Mouse (Mus musculus): ENCODE measurements around the gene Pappa. TPM values are rescaled to one million over a fixed set of nuclear protein-coding genes. Genes with fewer than 3 reads are reported as not detected.

The Pappa gene
- total and polyA plus RNA-seq, 3 experiments, result not detected

- no peak overlapping the region for H3K4me3 ChIP-seq (replicated peaks in 1 of 3; ENCODE audit: low read depth in 2 of 3, low read length in 2 of 3, poor library complexity in 1 of 3)
- dilution Hi-C loops (cut with MboI; ENCODE audit: extremely low pct_ligation_motif_present, extremely low pct_unique_long_range_greater_than_20kb, low sequenced_read_pairs), result no loop called here
These were observed 119.3 kb downstream of the Pappa start for GRCm38 (mm10) chr4:65243245-65243644.

GRCm38 (mm10) chr4:65245015-65245414 lies 121.0 kb downstream of the Pappa start:
- Histone ChIP-seq H3K4me2 (ENCODE audit: insufficient read depth, low read depth, poor library complexity, severe bottlenecking) (no peak overlapping the region), H3K9ac (ENCODE audit: insufficient read depth, low read depth) (no peak overlapping the region), H3K27me3 (replicated peaks) (no peaks in the 10 kb centered on the region), H3K4me1 (ENCODE audit: control insufficient read depth in 1 of 2, insufficient read depth in 2 of 2) (no peaks in the 10 kb centered on the region), H3K4me3 (replicated peaks in 1 of 3; ENCODE audit: low read depth in 2 of 3, low read length in 2 of 3, poor library complexity in 1 of 3) (no peak overlapping the region), H3K27ac (ENCODE audit: insufficient read depth, low read depth) (no peak overlapping the region), H3K79me2 (replicated peaks; ENCODE audit: control insufficient read depth, extremely low read depth, insufficient read depth, poor library complexity, severe bottlenecking) (no peaks in the 10 kb centered on the region), H3K9me3 (replicated peaks; ENCODE audit: low read length) (peaks cover 62% of the 10 kb centered on the region), H3K36me3 (replicated peaks in 1 of 2; ENCODE audit: control insufficient read depth in 1 of 2, insufficient read depth in 1 of 2, low read length in 1 of 2) (no peaks in the 10 kb centered on the region)
- in situ Hi-C loops (cut with MboI; ENCODE audit: low pct_ligation_motif_present, low pct_unique_long_range_greater_than_20kb, low sequenced_read_pairs) (no loop called here), dilution Hi-C loops (cut with MboI; ENCODE audit: extremely low pct_ligation_motif_present, extremely low pct_unique_long_range_greater_than_20kb, low sequenced_read_pairs) (no loop called here)
- DNase-seq (ENCODE audit: extremely low read depth), result no peak
- TF ChIP-seq PAX5 (IDR thresholded peaks at IDR 0.05; ENCODE audit: low read length) (no peak), HCFC1 (IDR thresholded peaks at IDR 0.05; ENCODE audit: low read depth, low read length) (no peak), USF2 (conservative IDR thresholded peaks at IDR 0.05; ENCODE audit: low read depth, low read length) (no peak), MYC (IDR thresholded peaks at IDR 0.05; ENCODE audit: low read depth, low read length) (no peak), JUN (IDR thresholded peaks at IDR 0.05; ENCODE audit: insufficient read depth, low read depth, low read length) (no peak), KAT2A (IDR thresholded peaks at IDR 0.05; ENCODE audit: insufficient replicate concordance, low read length) (no peak), GABPA (IDR thresholded peaks at IDR 0.05; ENCODE audit: insufficient replicate concordance, low read depth, low read length) (no peak), ZNF384 (IDR thresholded peaks at IDR 0.05; ENCODE audit: low read depth, low read length) (no peak), EP300 (IDR thresholded peaks at IDR 0.05; ENCODE audit: low read length) (no peak), ZC3H11A (IDR thresholded peaks at IDR 0.05; ENCODE audit: low read depth, low read length) (no peak)

More at GRCm38 (mm10) chr4:65243245-65243644, 119.3 kb downstream of the Pappa start:
- in situ Hi-C loops (cut with MboI; ENCODE audit: low pct_ligation_motif_present, low pct_unique_long_range_greater_than_20kb, low sequenced_read_pairs), result no loop called here
- H3K36me3 ChIP-seq (replicated peaks in 1 of 2; ENCODE audit: control insufficient read depth in 1 of 2, insufficient read depth in 1 of 2, low read length in 1 of 2), result no peaks in the 10 kb centered on the region
- H3K4me2 ChIP-seq (ENCODE audit: insufficient read depth, low read depth, poor library complexity, severe bottlenecking), result no peak overlapping the region
- H3K9ac ChIP-seq (ENCODE audit: insufficient read depth, low read depth), result no peak overlapping the region
- no peak overlapping the region for H3K27ac ChIP-seq (ENCODE audit: insufficient read depth, low read depth)
- no peak for DNase-seq (ENCODE audit: extremely low read depth)
- H3K9me3 ChIP-seq (replicated peaks; ENCODE audit: low read length), result peaks cover 60% of the 10 kb centered on the region
- no peaks in the 10 kb centered on the region for H3K4me1 ChIP-seq (ENCODE audit: control insufficient read depth in 1 of 2, insufficient read depth in 2 of 2)
- TF ChIP-seq CHD1 (IDR thresholded peaks at IDR 0.05; ENCODE audit: low read depth, low read length), result no peak
- TF ChIP-seq ZKSCAN1 (IDR thresholded peaks at IDR 0.05; ENCODE audit: borderline replicate concordance, low read depth, low read length), result no peak
- H3K27me3 ChIP-seq (replicated peaks), result no peaks in the 10 kb centered on the region
- H3K79me2 ChIP-seq (replicated peaks; ENCODE audit: control insufficient read depth, extremely low read depth, insufficient read depth, poor library complexity, severe bottlenecking), result no peaks in the 10 kb centered on the region

GRCm38 (mm10) chr4:65245440-65245839 lies 121.5 kb downstream of the Pappa start:
- Histone ChIP-seq H3K36me3 (replicated peaks in 1 of 2; ENCODE audit: control insufficient read depth in 1 of 2, insufficient read depth in 1 of 2, low read length in 1 of 2) (no peaks in the 10 kb centered on the region), H3K4me2 (ENCODE audit: insufficient read depth, low read depth, poor library complexity, severe bottlenecking) (no peak overlapping the region), H3K4me1 (ENCODE audit: control insufficient read depth in 1 of 2, insufficient read depth in 2 of 2) (no peaks in the 10 kb centered on the region), H3K79me2 (replicated peaks; ENCODE audit: control insufficient read depth, extremely low read depth, insufficient read depth, poor library complexity, severe bottlenecking) (no peaks in the 10 kb centered on the region), H3K27me3 (replicated peaks) (no peaks in the 10 kb centered on the region), H3K27ac (ENCODE audit: insufficient read depth, low read depth) (no peak overlapping the region), H3K9ac (ENCODE audit: insufficient read depth, low read depth) (no peak overlapping the region), H3K9me3 (replicated peaks; ENCODE audit: low read length) (peaks cover 64% of the 10 kb centered on the region), H3K4me3 (replicated peaks in 1 of 3; ENCODE audit: low read depth in 2 of 3, low read length in 2 of 3, poor library complexity in 1 of 3) (no peak overlapping the region)
- dilution Hi-C loops (cut with MboI; ENCODE audit: extremely low pct_ligation_motif_present, extremely low pct_unique_long_range_greater_than_20kb, low sequenced_read_pairs) (no loop called here), in situ Hi-C loops (cut with MboI; ENCODE audit: low pct_ligation_motif_present, low pct_unique_long_range_greater_than_20kb, low sequenced_read_pairs) (no loop called here)
- no peak for DNase-seq (ENCODE audit: extremely low read depth)
- no peak for TF ChIP-seq ZMIZ1 (IDR thresholded peaks at IDR 0.05; ENCODE audit: low read depth, low read length)
- no peak for TF ChIP-seq POLR2A (IDR thresholded peaks at IDR 0.05; ENCODE audit: low read depth, low read length)
- TF ChIP-seq ETS1 (conservative IDR thresholded peaks at IDR 0.05; ENCODE audit: low read depth, low read length), result no peak
- no peak for TF ChIP-seq TCF12 (IDR thresholded peaks at IDR 0.05; ENCODE audit: low read depth, low read length)
